Mouse (Mus musculus): ENCODE results near the gene Eng.

The Eng gene

GRCm38 (mm10) chr2:32646379-32647056 lies at the start of gene Eng:
Gene Eng, plus strand, starts transcription at chr2:32646595.
- no peak for DNase-seq (ENCODE audit: low read depth, low spot score)

GRCm38 (mm10) chr2:32596725-32597124 lies 49.7 kb upstream of the Eng start:
- DNase-seq (ENCODE audit: low read depth, low spot score) = no peak

GRCm38 (mm10) chr2:32597248-32597647 lies 49.1 kb upstream of the Eng start:
- no peak for DNase-seq (ENCODE audit: low read depth, low spot score)

GRCm38 (mm10) chr2:32597699-32598098 lies 48.7 kb upstream of the Eng start:
- no peak for DNase-seq (ENCODE audit: low read depth, low spot score)

- DNase-seq (ENCODE audit: low read depth, low spot score) = no peak
Measured at GRCm38 (mm10) chr2:32598506-32598905, 47.9 kb upstream of the Eng start.

DNA sequence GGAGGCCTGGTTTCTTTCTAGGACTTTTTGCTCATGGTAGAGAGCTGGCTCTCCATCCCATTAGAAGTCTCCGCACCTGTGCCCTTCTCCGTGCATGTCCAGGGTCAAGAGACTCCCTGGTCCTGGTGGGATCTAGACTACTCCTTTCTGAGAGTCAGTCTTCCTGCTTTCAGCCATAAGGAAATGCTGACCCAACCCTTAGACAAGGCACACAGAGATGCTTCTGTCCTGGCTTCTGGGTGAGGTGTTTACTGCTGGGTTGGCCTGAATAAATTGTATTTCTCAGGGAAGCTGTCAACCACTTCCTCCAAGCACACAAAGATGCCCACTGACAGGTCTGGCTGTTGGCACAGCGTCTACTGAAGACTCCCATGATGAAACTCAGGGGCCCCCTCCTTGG lies 47.0 kb upstream of the Eng start, which contains the start of gene St6galnac6:
Gene St6galnac6, plus strand, starts transcription at position 301 of the 400 bp plus-strand sequence.
- no peak for DNase-seq (ENCODE audit: low read depth, low spot score)

DNA sequence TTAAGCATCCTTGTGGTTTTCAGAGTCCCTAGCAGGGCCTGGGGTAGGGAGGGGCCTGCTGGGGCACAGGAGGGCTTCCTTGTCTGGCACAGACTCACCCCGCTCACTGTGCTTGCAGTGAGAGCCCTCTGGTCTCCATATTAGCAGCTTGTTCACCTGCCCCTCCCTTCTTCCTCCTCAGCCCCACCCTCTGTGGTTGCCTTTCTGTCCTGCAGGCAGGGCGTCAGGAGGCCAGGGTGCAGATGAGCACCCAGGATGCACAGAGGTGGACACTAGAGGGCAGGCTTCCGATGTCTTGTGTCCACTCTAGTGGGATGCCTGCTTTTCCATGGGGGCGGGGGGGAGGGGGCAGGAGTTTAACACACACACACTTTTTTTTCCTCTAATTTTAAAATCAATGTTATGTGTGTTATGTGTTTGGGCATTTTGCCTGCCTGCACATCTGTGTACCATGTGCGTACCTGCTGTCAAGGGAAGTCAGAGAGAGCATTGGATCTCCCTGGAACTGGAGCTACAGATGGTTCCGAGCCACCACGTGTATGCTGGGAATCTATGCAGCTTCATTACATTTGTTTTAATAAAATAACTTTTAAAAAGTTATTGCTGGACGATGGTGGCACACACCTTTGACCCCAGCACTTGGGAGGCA lies 44.9 kb upstream of the Eng start:
- DNase-seq (ENCODE audit: low read depth, low spot score) = peak; percentile 83

DNA sequence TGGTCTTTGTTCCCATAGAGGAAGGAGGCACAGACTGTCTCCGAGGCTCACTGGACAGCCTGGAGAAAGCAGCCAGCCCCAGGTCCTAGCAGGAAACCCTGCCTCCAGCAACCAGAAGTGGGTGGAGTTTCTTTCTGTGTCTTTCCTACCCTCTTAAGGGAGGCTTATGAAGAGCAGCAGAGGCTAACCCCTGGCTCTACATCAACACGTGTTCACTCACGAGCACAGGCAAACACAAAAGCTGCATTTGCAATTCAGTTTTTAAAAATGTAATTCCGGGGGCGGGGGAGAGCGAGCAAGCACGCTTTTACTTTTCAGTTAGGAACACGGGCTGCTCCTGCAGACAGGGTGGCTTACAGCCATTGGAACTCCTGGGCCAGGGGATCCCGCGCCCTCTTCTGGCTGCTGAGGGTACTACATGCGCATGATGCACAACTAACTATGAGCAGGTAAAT lies 43.8 kb upstream of the Eng start:
- peak; percentile 92 for DNase-seq (ENCODE audit: low read depth, low spot score)

GRCm38 (mm10) chr2:32604631-32605030 lies 41.8 kb upstream of the Eng start:
- no peak for DNase-seq (ENCODE audit: low read depth, low spot score)

- peak; percentile 92 for DNase-seq (ENCODE audit: low read depth, low spot score)
Measured at GRCm38 (mm10) chr2:32606161-32607142, 39.9 kb upstream of the Eng start.

GRCm38 (mm10) chr2:32607262-32607947 lies 39.0 kb upstream of the Eng start:
- peak; percentile 83 for DNase-seq (ENCODE audit: low read depth, low spot score)

DNA sequence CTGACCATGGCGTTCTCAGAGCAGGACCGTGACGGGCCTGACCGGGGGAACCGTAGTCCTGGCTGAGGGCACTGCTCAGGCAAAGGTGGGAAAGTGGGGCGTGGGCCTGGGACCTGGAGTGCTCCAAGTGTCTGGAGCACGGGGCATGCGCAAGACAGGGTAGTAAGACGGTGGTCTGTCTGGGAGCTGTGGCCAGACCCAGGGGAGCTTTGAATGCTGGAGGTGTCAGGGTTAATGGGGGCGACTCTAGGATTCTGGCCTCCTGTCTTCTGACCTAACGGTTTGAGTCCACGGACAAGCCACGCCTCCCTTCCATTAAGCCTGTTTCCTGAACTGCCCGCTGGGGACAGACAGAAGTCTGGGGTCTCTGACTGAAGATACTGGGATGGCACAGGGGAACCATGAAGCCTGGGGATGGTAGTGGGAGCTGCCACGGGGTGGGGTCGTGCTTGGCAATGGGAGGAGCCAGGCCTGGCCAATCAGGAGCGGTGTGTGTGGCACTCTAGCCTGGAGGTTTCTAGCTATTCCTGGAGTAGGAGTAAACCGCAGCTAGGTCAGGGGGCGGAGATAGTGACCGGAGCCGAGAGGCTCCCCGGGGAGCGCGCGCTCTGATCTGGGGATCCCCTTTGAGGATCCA lies 38.1 kb upstream of the Eng start:
- peak; percentile 87 for DNase-seq (ENCODE audit: low read depth, low spot score)

- DNase-seq (ENCODE audit: low read depth, low spot score) = no peak
Measured at GRCm38 (mm10) chr2:32608778-32609435, 37.5 kb upstream of the Eng start.

DNA sequence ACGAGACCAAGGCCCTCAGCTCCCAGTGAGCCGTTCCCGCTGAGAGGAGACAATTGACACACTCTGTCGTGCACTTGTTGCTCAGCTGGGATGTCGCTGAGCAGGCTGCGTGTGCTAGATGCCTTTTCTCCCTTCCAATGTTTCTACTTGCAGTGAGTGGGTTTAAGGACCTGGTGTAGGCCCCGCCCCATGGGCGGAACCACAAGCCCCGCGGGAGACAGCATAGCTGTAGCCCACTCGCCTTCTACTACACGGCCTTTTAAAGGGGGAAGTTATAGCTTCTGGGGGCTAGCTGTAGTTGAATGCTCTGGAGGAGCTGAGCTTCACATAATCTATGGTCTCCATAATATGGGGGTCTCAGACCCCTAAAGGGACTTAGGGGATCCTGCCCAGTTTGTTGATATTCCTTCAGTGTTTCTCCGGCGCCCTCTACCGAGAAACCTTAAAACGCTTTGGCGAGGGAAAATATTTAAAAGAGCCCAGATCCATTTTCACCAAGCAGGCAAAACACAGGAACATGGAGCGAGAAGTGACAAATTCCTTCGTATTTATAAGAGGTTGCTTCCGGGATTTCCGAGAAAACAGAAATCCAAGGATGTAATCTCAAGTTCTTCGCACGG lies 35.7 kb upstream of the Eng start:
- peak; percentile 52 for DNase-seq (ENCODE audit: low read depth, low spot score)

DNA sequence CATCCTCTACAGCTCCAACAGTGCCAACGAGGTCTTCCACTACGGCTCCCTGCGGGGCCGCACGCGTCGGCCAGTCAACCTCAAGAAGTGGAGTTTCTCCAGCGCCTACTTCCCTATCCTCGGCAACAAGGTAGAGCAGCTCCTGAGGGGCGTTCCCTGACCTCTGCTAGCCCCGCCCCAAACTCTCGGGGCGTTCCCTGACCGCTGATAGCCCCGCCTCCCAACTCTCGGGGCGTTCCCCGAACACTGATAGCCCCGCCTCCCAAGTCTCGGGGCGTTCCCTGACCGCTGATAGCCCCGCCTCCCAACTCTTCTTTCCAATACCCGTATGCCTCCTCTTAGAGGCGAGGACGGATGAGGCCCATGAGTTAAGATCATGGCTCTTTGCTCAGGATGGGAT lies 34.1 kb upstream of the Eng start:
- DNase-seq (ENCODE audit: low read depth, low spot score) = no peak

GRCm38 (mm10) chr2:32617109-32617508 lies 29.3 kb upstream of the Eng start:
- no peak for DNase-seq (ENCODE audit: low read depth, low spot score)

DNA sequence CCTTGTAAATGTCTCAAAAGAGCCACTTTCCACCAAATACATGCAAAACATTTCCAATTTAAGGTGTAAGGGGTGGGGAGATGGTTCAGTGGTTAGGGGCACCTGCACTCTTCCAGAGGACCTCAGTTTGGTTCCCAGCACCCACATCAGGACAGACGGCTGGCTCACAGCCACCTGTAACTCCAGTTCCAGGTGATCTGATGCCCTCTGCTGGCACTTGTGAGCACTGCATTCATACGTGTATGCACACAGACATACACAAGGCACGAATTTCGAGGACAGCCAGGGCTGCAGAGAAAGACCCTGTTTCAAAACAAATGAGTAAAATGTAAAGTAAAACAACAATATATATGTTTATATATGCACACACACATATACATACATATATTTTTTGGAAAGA lies 28.8 kb upstream of the Eng start:
- peak; percentile 48 for DNase-seq (ENCODE audit: low read depth, low spot score)

DNA sequence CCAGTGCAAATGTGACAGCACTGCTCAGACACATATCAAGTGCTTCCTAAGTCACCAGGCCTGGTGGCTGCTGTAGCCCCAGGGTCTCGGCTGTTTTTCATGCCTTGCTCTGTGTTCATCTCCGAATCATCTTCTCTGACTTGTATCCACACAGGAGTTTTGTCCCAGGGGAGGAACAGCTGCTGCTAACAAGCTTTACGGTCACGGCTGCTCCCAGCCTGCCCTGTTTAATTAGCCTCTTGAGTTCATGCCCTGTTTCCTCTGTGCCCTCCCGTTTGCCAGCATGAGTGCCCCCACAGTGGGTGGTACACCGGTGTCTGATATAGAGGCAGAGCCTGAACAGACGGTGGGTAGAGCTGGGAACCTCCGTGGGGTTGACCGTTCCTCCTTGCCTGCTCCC lies 28.3 kb upstream of the Eng start:
- DNase-seq (ENCODE audit: low read depth, low spot score) = no peak

- no peak for DNase-seq (ENCODE audit: low read depth, low spot score)
Measured at GRCm38 (mm10) chr2:32620682-32621516, 25.5 kb upstream of the Eng start.

Data from A20 (cell line).